Mouse (Mus musculus) liver (tissue): ENCODE data around the gene Rfxank.

Source experiments
- DNase-seq: peaks from one replicate; pipeline ENCODE4 v3.0.0-alpha.2; 2020; ENCODE audit warnings: mixed read lengths

Rfxank gene

DNA sequence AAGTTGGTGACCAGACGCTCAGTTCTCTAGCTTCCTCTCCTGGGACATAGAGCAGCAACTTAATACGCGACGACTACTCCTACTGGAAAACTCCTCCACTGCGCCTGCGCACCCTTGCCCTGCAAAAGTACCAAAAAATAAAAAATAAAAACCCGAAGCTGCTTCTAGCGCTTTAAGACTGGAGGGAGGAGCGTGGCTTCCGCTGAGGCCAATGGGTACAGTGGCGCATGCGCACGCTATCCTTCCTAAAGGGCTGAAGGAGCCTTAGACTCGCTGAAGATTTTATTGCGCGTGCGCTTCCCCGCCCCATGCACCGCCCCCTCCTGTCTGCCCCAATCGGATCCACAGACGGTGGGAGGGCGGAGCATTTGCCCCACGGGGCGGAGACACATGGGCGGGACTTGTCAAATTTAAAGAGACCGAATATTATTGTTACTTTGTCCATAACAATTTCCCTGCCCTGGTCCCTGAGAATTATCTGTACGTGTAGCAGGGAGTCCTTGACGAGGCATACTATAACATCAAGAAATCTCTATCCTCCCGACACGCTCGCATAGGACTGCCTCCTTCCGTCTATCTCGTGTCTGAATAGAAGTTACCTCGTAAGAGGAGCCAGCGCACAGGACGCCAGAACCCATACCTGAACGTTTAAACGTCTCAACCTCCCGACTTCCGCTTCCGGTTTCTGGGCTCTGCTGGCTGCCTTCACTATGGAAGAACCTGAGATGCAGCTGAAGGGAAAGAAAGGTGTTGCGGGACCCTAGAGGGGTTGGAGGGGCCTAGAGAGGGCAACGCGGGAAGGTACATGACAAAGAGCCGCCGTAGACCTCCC is at the start of gene Rfxank, which contains the start of the genes Borcs8 and Mef2b:
Gene Rfxank, minus strand, starts transcription at position 129 of the 832 bp plus-strand sequence.
Gene Borcs8, plus strand, starts transcription at position 474 of the 832 bp plus-strand sequence.
Gene Mef2b, plus strand, starts transcription at position 686 of the 832 bp plus-strand sequence.
- DNase-seq, result peak; percentile 100

DNA sequence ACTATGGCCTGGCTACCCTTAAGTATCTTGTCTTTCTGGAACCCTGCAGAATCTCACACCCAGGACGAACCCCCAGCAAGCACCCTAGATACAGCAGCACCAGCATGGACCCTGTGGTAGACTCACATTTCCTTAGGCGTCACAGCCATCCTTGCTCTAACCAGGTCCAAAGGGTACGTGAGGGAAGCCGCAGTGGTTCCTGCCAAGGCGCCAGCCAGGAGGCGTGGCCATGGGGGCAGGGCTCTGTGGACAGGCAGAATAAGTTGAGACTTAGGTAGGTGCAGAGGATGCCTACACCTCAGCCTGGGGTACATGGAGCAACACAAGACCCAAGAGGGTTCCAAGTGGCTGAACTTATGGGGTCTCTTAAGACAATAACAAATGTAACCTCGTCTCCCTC is 49.8 kb upstream of the Rfxank start:
- DNase-seq, result no peak

DNA sequence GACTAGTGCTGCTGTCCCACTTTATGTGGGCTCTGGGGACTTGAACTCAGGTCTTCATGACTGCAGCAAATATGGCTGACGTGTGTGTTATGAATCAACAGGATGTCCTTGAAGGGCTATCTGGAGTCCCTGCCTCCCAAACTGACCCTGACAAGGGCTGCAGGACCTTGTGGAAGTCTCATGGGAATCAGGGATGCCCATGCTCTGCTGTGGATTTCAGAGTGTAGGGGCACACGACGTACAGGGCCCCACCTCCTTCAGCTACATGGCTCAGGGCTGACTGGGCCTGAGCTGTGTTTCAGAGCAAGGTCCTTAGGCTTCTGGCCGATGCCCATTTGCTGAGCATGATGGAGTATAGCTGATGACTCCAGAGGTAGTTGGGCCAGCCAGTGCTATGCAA is 44.2 kb upstream of the Rfxank start:
- DNase-seq, result no peak

DNA sequence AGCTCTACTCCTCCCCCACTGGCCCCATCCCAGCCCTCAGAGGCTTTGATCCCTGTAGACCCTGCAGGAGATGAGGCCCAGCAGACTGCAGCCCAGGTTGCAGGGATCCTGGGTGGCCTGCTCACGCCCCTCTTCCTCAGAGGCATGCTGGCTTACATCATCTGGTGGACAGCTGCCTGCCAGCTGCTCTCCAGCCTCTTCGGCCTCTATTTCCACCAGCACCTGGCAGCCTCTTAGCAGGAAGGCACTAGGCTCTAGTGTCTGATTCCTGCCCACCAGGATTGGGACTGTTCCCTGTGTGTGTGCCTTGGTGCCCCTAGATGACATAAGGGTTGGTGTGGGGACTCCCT is 42.9 kb upstream of the Rfxank start:
- no peak for DNase-seq

DNA sequence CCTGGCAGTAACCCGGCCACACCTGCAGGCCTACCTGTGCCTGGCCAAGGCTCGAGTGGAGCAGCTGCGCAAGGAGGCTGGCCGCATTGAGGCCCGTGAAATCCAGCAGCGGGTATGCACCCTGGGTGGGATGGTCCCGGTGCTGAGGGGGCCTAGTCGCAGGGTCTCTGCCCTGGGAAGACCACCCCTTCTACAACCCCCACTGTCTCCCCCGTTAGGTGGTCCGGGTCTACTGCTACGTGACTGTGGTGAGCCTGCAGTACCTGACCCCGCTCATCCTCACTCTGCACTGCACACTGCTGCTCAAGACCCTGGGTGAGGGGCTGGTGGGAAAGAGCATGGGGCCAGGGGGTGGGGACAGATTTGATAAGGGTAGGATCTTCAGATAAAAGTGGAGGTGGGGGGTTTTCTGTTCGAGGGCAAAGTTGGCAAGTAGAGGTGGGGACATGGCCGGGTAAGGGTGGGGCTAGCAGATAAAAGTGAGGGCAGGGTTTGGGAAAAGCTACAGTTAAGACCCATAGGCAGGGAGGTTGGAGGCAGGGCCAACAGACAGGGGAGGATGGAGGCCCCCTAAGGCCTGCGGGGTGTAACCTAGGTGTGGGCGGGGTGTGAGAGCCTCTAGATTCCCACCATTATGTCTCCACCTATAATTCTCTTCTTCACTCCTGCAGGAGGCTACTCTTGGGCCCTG is 42.4 kb upstream of the Rfxank start:
- DNase-seq, result peak; percentile 78

DNA sequence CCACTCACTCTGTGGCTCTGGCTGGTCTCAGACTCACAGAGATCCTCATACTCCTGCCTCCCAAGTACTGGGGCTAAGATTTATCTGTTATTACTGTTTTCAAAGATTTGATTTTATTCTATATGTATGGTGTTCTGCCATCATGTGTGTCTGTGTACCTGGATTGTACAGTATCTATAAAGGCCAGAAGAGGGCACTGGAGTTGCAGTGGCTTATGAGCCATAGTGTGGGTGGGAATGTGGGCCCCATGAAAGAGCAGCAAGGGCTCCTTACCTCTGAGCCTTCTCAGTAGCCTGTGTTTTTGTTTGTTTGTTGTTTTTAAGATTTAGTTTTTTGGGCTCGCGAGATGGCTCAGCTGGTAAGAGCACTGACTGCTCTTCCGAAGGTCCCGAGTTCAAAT is 40.1 kb upstream of the Rfxank start:
- no peak for DNase-seq

DNA sequence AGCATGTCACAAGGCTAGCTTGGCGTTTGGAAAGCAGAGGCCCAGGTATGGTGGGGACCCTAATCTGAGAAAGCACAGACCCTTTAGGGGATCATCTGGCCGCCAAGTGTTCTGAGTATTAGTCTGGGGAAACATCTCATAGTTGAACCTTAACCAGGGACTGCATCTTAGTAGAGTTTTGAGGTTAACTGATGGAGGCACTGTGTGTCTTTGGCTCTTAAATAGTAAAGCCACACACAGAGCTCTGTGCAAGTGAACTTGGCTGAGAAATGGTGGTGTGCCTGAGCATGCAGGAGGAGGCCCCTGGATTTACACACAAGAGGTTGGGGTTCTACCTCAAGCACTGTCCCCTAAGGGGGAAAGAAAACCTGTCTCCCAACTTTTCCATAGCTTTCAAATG is 39.3 kb upstream of the Rfxank start:
- DNase-seq, result no peak

DNA sequence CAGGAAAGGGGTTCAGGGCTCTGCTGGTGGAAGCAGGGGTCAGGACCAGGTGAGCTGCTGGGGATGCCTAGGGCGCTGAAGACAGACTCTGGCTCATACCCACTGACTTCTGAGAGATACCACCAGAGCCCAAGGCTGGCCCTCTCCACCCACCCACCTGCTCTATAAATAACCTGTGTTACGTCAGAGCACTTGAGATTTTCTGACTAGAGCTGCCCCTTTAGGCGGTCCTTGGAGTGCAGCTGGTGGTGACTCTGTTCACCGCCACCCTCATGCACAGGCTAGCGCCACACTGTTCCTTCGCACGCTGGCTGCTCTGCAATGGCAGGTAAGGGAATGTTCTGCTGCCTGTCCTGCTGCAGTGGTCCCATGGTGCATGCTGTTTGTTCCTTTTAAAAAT is 35.1 kb upstream of the Rfxank start:
- DNase-seq, result no peak

DNA sequence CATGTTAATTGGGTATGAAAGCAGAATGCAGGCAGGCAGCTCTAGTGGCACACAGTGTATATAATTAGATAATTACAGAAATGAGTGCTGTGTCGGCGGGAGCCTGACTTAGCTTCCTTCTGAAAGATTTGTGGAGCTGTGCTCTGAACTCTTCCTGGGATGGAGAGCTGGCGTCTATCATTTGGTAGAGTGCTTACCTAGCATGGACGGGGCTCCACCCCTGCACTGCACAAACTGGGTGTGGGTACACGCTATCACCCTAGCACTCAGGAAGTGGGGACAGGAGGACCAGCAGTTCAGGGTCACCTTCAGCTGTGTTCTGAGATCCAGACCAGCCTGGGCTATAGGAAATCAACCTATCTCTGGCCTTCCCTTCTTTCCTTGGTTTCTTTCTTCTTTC is 34.4 kb upstream of the Rfxank start:
- DNase-seq, result peak; percentile 77

DNA sequence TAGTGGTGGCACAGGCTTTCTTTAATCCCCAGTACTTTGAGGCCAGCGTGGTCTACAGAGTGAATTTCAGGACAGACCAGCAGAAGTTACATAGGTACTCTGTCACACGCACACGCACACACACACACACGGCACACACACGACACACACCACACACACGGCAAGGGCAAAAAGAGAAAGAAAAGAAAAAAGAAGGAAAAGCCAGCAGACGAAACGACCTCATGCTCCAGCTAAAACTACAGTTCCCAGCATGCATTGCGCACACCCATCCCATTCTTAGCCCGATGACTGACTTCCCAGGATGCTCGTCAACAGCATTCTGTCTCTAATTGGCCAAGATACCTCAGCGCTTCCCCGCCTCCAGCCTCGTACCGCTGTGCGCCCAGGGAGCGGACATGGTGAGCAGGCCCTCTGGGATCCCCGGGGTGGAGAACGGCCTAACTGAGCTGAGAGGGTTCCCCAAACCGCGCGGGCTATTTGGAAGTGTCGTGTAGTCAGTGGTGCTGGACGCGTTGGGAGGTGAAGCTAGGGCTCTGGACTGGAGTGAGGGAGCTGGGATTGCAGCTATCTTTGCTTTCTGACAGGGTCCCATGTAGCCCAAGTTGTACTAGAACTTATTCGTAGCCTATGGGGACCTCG is 33.2 kb upstream of the Rfxank start, which contains the start of gene Tmem161a:
Gene Tmem161a, plus strand, starts transcription at position 314 of the 639 bp plus-strand sequence.
- peak; percentile 94 for DNase-seq

DNA sequence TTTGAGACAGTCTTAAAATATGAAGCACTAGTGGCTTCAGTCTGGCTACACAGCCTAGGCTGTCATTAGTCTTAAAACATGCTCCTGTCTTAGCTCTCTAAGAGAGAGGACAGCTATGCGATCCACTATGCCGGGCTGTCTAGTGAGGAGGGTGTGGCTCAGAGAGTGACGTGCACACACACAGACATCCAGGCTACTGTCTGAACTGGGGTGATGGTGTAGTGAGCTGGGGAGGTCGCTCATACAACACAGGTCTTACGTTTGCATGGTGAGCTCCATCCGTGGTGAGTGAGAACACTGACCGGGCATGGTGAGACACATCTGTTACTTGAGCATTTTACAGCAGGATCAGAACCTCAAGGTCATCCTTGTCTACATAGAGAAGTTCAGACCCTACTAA is 32.3 kb upstream of the Rfxank start:
- peak; percentile 34 for DNase-seq

DNA sequence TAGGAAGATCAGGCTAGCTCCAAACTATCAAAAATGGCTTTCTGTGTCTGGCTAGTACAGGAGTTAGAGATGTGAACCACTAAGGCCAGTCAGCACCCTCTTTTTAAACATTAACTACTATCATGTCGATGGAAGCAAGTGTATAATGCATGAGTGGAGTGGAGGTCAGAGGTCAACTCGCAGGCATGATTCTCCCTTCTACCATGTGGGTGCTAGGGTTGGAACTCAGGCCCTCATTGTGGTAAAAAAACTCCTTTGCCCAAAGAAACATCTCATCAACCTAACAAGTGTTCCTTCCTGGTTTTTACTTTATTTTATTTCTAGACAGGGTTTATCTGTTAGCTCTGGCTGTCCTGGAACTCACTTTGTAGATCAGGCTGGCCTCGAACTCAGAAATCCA is 31.8 kb upstream of the Rfxank start:
- no peak for DNase-seq

DNA sequence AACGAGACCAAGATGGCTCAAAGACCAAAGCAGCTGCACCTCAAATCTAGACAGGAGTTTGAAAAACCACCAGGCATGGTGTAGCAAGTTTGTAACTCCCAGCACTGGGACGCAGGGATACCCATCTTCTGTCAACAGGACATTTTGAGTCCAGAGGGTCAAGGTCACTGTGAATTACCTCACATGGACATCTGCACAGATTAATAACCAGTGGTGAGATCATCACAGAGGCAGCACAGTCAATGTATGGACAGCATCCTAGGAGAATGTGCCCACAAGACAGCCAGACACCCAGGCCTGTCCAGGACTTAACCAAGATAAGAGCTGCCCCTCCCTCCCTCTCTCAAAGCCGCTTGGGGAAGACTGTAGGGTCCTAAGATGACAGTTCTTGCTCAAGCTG is 31.2 kb upstream of the Rfxank start:
- DNase-seq, result no peak

DNA sequence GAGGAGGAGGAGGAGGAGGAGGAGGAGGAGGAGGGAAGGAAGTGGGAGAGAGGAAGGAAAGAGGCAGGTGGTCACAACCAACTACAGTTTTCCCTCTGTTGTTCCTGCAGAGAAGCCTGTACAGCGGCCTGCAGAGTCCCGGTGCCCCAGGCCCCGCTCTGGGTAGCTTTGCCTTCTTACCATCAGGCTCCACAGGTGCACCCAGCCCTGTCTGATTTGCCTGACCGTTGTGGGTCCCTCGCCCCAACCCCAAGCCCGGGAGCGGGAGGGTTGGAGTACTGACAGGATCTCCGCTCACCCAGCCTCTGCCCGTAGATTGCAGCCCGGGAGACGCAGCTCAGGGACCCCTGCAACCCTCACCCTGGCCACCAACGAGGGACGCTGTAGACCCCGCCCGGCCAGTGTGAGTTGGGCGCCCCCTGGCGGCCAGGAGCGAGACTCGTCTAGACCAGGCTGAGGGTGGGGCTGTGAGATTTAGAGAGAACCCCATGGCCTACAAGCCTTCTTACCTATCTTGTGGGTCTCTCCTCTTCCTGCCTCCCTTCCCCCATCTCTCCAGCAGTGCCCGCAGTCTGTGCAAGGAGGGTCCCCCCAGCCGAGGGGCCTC is 27.7 kb upstream of the Rfxank start:
- DNase-seq, result peak; percentile 77

DNA sequence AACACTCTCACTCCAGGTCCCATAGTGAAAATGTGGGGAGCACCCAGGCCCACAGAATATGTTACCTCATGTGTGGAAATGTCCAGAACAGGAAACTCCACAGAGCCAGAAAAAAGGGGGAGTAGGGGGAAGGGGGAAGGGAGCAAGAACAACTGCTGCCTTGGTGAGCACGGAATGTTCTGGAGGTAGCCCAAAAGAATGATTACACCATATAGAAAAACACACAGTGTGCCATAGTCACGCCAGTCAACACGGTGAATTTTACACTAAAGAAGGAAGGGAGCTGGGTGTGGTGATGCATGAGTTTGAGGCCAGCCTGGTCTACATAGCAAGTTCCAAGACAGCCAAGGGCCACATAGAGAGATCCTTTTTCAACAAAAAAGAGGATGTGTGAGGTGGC is 24.4 kb upstream of the Rfxank start:
- DNase-seq, result no peak

DNA sequence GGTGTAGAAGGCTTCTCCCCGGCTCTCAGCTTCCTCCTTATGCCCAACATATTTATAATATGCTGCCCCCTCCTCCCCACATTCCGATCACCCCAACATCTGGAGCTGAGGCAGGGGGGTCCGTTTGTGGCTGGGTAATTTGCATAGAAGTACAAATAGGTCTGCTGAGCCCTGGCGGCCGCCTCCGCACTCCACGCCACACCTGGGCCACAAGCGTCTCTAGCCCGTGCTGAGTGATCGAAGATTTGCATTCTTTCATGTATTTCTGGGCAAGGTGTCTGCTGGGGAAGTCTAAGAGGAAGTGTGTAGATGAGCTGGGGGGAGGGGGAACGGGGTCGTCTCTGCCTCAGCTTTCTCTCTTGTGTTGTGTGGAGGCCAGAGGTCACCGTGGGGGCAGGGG is 21.1 kb upstream of the Rfxank start:
- DNase-seq, result no peak

DNA sequence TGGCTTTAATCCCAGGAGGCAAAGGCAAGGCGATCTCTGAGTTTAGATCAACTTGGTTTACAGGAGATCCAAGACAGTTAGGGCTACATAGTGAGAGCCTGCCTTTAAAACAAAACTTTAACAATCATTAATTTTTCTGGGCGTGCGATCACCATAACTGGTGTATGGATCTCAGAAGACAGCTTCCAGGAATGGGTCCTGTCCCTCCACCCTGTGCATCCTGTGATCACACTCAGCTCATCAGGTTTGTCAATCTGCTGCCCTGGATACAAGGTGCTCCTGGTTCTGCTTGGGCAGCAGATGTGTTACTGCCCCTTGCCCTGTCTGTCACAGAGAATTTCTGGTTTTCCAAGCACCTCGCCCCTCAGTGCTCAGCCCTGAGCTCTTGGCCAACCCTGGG is 20.3 kb upstream of the Rfxank start:
- no peak for DNase-seq

DNA sequence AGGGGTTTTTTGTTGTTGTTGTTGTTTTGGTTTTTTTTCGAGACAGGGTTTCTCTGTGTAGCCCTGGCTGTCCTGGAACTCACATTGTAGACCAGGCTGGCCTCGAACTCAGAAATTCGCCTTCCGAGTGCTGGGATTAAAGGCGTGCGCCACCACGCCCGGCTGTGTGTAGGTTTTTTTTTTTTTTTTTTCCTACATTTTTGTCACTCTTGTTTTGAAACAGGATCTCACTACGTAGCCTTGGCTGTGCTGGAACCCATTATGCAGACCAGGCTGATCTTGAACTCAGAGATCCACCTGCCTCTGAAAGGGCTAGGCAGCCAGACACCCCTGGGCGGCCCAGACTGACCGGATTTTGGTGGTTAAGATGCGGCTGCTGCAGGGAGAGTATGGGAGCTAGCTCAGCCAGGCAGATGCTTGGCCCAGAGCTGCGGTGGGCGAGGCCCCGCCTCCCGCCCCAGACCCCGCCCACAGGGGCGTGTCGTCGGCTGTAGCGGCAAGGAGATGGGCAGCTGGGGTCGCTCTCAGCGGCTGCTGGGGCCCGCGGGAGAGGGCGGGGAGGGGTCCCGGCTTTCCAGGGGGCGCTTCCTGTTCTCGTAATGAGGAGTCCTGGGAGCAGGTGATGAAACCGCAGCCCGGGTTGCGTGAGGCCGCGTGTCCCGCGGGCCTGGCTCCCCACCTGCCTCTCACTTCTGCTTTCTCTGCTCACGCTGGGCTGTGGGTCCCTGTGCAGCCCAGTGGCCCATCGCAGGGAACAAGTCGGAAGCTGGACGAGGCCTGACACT is 19.3 kb upstream of the Rfxank start:
- peak; percentile 87 for DNase-seq

DNA sequence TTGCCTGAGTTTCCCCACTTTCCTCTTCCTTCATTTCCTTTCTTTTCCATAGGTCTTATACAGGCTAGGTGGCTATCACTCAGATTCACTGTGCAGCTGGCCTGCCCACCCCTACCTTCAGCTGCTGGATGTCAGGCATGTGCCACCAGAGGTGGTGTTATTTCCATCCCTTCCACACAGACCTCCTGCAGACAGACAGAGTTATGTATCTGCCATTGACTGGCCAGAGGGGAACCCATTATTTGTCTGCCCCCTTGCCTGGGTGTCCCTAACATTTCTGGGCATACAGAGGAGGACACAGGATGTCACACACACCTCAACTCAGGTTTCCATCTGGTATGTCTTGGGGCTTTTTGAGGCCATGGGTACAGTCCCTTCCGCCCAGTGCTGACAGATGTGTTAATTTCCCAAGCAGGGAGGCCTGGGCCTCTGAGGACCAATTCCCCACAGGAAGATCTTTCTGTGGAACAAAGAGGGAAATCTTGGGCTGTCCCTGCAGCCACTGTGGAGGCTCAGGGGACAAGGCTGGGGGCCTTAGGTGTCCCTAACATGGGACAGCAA is 18.4 kb upstream of the Rfxank start:
- DNase-seq, result no peak

DNA sequence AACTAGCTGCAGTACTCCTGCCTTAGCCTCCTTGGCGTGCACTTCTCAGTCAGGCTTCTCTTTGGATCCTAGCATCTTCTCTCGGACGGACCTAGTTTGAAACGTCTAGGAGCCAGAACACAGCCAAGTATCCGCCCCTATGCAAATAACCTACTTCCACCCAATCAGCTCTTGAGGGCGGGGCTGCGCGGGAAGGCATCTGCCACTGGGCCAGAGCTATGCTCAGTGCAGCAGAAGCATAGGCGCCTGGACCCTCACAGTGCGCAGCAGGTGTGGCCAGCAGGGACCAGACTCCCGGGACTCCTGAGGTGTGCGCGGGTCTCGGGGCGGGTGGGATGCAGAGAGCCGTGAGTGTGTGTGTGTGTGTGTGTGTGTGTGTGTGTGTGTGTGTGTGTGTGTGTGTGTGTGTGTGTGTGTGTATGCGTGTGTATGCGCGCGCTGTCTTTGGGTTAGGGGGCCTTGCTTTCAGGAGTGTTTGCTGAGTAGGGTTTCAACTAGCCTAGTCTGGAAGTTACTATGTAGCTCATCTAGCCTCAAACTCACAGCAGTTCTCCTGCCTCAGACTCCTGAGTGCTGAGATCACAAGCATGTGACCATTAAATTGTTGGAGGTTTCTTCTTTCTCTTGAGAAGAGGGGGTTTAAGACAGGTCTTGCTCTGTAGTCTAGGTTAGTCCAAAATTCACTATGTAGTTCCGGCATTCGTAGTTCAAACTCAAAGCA is 13.7 kb upstream of the Rfxank start:
- DNase-seq, result peak; percentile 89

DNA sequence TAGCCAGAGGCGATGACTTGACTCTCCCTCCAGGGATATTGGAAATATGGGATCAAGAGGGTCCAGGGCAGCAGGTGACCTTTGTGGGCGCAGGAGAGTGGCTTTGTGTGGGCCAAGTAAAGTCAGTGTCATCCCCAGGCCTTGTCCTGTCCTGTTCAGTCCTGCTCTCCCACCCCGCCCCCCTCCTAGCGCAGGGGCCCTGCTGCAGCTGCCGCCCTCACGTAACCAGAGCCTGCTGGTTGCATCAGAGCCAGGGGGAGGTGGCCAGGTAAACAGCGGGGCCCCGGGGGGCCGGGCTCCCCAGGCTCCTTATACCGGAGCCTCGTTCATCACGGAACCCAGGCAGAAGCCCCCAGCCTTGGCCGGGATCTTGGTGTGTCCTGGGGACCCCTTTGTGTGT is 11.2 kb upstream of the Rfxank start:
- peak; percentile 53 for DNase-seq
